Mouse (Mus musculus): ENCODE data around the gene Chac1.

DNA sequence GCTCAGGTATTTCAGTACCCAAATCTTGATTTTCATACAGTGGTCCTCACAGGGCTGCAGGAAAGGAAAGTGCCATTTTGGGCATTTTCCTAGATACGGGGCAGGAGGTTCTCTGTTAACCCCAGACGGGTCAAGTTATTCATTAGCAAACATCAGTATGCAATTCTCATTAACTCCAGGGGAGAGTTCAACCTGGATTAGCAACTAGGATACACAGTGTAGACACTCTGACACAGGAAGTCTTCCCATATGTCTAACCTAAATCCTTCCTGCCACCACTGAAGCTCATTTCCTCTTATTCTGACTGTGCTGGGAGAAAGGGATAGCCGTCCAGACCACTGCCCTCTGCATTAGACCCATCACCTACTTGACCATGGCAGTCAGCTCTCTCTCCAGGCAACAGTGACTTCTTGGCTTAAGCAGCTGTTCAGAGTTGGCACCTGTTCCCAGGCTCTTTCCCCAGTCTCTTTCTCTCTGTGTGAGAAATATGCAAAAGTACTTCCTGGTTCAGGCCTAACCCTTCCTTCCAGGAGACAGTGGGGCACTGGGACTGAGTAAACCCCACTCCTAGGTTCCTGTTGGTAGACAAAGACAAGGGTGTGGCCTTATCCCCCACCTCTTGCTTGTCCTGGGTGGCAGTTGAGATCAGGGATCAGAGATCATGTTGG, 32.9 kb upstream of the Chac1 start:
- TF ChIP-seq EP300 (optimal IDR thresholded peaks at IDR 0.05) (no peak), CTCF (IDR thresholded peaks at IDR 0.05; ENCODE audit: low read depth) (no peak)
